Mouse (Mus musculus) thymus, adult 2 months (tissue): ENCODE results near the gene Gemin2.

Experiments used
- CTCF ChIP-seq: fragments of 200-500 bp; IDR thresholded peaks from 2 replicates; pipeline ENCODE4 v1.5.1; 2012; ENCODE audit warnings: mild to moderate bottlenecking, control low read depth, low read length, moderate library complexity, borderline replicate concordance; ENCODE audit not compliant: control insufficient read depth, poor library complexity, insufficient read depth; ENCODE audit errors: extremely low read depth
- POLR2A ChIP-seq: fragments of 200-500 bp; IDR thresholded peaks from 2 replicates; pipeline ENCODE4 v1.6.1; 2012; ENCODE audit warnings: mild to moderate bottlenecking, low read length, control low read depth, moderate library complexity; ENCODE audit not compliant: control insufficient read depth, poor library complexity, insufficient read depth; ENCODE audit errors: extremely low read depth

DNA sequence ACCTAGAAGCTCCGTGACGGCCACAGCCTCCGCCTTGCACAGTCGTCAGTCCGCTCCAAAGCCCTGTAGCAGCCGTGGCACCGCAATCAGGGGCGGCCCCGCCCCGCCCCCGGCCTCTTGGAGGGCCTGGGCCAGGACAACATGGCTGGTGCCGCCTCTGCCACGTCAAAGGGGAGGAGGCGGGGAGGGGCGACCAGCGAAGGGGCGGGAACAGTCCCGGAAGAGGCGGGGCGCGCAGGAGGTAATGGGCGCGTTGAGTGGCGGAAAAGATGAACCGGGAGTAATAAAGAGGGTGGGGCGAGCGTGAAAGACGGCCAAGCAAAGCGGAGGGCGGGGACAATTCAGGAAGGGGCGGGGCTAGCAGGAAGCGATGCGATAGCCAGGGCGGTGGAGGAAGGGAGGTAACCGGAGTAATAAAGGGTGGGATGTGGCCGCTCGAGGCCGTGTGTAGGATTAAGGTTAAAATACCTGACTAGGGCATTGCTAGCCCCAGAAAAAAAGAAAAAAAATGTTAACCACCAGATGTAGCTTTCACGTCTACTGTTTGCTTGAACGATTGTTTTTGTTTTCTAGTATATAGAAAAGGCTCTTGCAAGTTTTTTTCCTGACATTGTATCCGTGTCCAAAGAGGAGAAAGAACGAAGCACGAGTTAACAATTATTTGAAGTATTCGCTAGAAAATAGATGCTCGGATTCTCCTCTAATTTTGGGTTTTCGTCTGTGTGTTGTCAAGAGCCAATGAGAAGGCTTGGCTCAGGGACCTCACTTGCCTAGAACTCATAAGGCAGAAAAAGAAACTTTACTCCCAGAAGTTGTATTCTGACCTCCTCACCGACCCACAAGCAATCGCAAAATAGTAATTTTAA is 1.1 kb upstream of the Gemin2 start, which contains the start of gene Sec23a:
- peak; percentile 51; the same call in 1 of the 2 replicates for TF ChIP-seq CTCF
- peak; percentile 78 for TF ChIP-seq POLR2A
